16 mouse cellular contexts compared by ENCODE assay signal in the genomic region with DNA sequence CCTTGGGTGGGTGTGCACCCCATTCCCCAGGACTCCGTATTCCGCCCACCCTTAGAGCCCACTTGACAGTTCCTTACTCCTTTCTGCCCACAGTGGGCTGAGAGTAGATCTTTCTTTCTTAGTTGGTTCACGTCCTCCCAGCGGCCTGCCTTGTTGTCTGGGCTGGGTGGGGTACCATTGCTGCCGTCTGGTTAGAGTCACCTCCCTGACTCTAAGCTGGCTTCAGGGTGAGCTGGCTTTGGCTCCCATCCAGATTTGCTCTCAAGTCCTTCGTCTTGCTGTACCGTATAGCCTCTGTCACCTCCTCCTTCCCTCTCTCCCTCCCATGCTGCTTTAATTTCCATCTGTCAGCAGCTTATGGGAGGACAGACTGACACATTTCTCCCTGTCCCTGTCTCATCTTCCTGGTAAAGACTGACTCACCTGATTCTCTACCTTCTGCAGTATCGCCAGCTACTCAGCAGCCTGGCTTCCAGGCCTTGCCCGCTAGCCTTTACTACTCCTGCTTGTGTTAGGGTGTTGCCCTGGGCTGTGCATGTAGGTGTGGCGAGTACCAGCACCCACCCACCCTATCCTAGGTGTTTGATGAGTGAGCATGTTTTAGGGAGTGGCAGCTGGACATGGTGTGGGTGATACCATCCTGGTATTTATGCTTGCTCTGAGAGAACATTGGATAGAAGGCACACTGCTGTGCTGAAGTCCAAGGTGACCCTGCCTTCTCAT. TPM values are rescaled to one million over a fixed set of nuclear protein-coding genes. Genes with fewer than 3 reads are reported as not detected.
A peak's percentile ranks its signal among the peaks of the same experiment; 100 is the strongest.
DNase-seq lines count a peak whose midpoint lies in the region; ATAC-seq and TF ChIP-seq lines count a peak whose summit lies in the region.
"Had no signal": no experiment of that assay in that cellular context is flagged by ENCODE, and none has a peak within 500 bp of the region (broad histone marks: within the 10 kb centered on the region; RNA-seq: fewer than 3 reads in every experiment).

No protein-coding gene starts in this region.

- no peak for TF ChIP-seq EP300 in stomach, postnatal 0 days (optimal IDR thresholded peaks at IDR 0.05)

- no peak overlapping the region for H3K4me3 ChIP-seq in midbrain, embryonic 15.5 days
- H3K4me3 ChIP-seq in midbrain, embryonic 10.5 days = no peak overlapping the region
- H3K4me3 ChIP-seq in embryonic facial prominence, embryonic 15.5 days (replicated peaks) = no peak overlapping the region
- H3K4me3 ChIP-seq in stomach, postnatal 0 days (ENCODE audit: low read depth, low read length) = no peak overlapping the region
- H3K4me3 ChIP-seq: heart, adult 2 months; liver, embryonic 12.5 days; megakaryocyte, embryonic 14.5 days; myocyte had no signal

- H3K9me3 ChIP-seq in midbrain, embryonic 15.5 days = no peaks in the 10 kb centered on the region
- no peaks in the 10 kb centered on the region for H3K9me3 ChIP-seq in midbrain, embryonic 10.5 days (replicated peaks)
- H3K9me3 ChIP-seq in embryonic facial prominence, embryonic 15.5 days (replicated peaks) = no peaks in the 10 kb centered on the region
- H3K9me3 ChIP-seq in stomach, postnatal 0 days (ENCODE audit: control insufficient read depth, low read length) = no peaks in the 10 kb centered on the region
- H3K9me3 ChIP-seq: liver, embryonic 12.5 days; megakaryocyte, embryonic 14.5 days had no signal

- ATAC-seq in midbrain, embryonic 15.5 days (replicated peaks) = 0 out of 2 replicates have a peak, but pooled peaks have one; percentile 8
- no peak for ATAC-seq in embryonic facial prominence, embryonic 15.5 days (ENCODE audit: insufficient number of reproducible peaks, low FRiP score, low TSS enrichment, low read depth)
- peak; percentile 70 for ATAC-seq in stomach, postnatal 0 days (ENCODE audit: low FRiP score, low TSS enrichment)
- ATAC-seq: CD4-positive, CD25-positive, alpha-beta regulatory T cell, adult 4 months; forebrain, postnatal 0 days; liver, embryonic 12.5 days had no signal

- H3K4me2 ChIP-seq in midbrain, embryonic 15.5 days = no peak overlapping the region
- H3K4me2 ChIP-seq in embryonic facial prominence, embryonic 15.5 days (replicated peaks) = no peak overlapping the region
- H3K4me2 ChIP-seq in stomach, postnatal 0 days (replicated peaks; ENCODE audit: low read depth) = no peak overlapping the region
- H3K4me2 ChIP-seq: liver, embryonic 12.5 days had no signal

- 76% methylated on average over 10 of the region's 10 CpGs for WGBS in midbrain, embryonic 15.5 days
- WGBS in midbrain, embryonic 10.5 days = 88% methylated on average over 10 of the region's 10 CpGs
- WGBS in embryonic facial prominence, embryonic 15.5 days = 63% methylated on average over 10 of the region's 10 CpGs
- 45% methylated on average over 10 of the region's 10 CpGs for WGBS in stomach, postnatal 0 days

- no peak for TF ChIP-seq CTCF in stomach, postnatal 0 days (IDR thresholded peaks at IDR 0.05; ENCODE audit: low read depth)

- no peak overlapping the region for H3K9ac ChIP-seq in midbrain, embryonic 15.5 days
- H3K9ac ChIP-seq in embryonic facial prominence, embryonic 15.5 days = no peak overlapping the region
- no peak overlapping the region; the same call in 1 of the 2 replicates for H3K9ac ChIP-seq in stomach, postnatal 0 days (ENCODE audit: low read length)
- H3K9ac ChIP-seq: forebrain, postnatal 0 days; liver, embryonic 12.5 days had no signal

- H3K4me1 ChIP-seq in midbrain, embryonic 15.5 days = no peaks in the 10 kb centered on the region
- H3K4me1 ChIP-seq in midbrain, embryonic 10.5 days = no peaks in the 10 kb centered on the region
- H3K4me1 ChIP-seq in embryonic facial prominence, embryonic 15.5 days = peaks cover 14% of the 10 kb centered on the region
- H3K4me1 ChIP-seq in stomach, postnatal 0 days (replicated peaks; ENCODE audit: control insufficient read depth, insufficient read depth) = peaks cover 4% of the 10 kb centered on the region; the same call in 1 of the 2 replicates
- H3K4me1 ChIP-seq: megakaryocyte, embryonic 14.5 days had no signal

- H3K27ac ChIP-seq in midbrain, embryonic 15.5 days = no peak overlapping the region
- no peak overlapping the region for H3K27ac ChIP-seq in midbrain, embryonic 10.5 days (replicated peaks)
- 0 out of 2 replicates have a peak overlapping the region, but pooled peaks have one; percentile 8 for H3K27ac ChIP-seq in embryonic facial prominence, embryonic 15.5 days (replicated peaks)
- peak overlapping the region; percentile 70 for H3K27ac ChIP-seq in stomach, postnatal 0 days (replicated peaks)
- H3K27ac ChIP-seq: heart, adult 2 months; liver, embryonic 12.5 days had no signal

- peak; percentile 2 for DNase-seq in kidney, adult 11 months
- DNase-seq in kidney, postnatal 4 days = no peak
- DNase-seq in midbrain, embryonic 10.5 days (ENCODE audit: low spot score) = no peak
- DNase-seq in stomach, postnatal 0 days (ENCODE audit: low spot score) = peak; percentile 66
- DNase-seq in natural killer cell, adult 2 months (ENCODE audit: low spot score in 2 of 2) = no peak
- DNase-seq: cerebellum, postnatal 25 days; forebrain, postnatal 0 days; heart, adult 2 months; kidney, postnatal 36 days; thymus, postnatal 25 days had no signal

- H3K36me3 ChIP-seq in midbrain, embryonic 15.5 days (replicated peaks) = peaks cover 7% of the 10 kb centered on the region
- peaks cover 66% of the 10 kb centered on the region for H3K36me3 ChIP-seq in midbrain, embryonic 10.5 days
- peaks cover 60% of the 10 kb centered on the region for H3K36me3 ChIP-seq in embryonic facial prominence, embryonic 15.5 days
- H3K36me3 ChIP-seq in stomach, postnatal 0 days (ENCODE audit: control insufficient read depth, insufficient read depth, low read length) = peaks cover 30% of the 10 kb centered on the region

- no peaks in the 10 kb centered on the region for H3K27me3 ChIP-seq in midbrain, embryonic 15.5 days (replicated peaks)
- no peaks in the 10 kb centered on the region for H3K27me3 ChIP-seq in midbrain, embryonic 10.5 days (ENCODE audit: low read depth, poor library complexity, severe bottlenecking)
- no peaks in the 10 kb centered on the region for H3K27me3 ChIP-seq in embryonic facial prominence, embryonic 15.5 days
- no peaks in the 10 kb centered on the region for H3K27me3 ChIP-seq in stomach, postnatal 0 days (ENCODE audit: control insufficient read depth, insufficient read depth, low read length)
- H3K27me3 ChIP-seq: liver, embryonic 12.5 days had no signal

RNA-seq across cellular contexts. Expression of gene Tnks1bp1, which starts 20.2 kb away (rescaled TPM):
- polyA plus RNA-seq in midbrain, embryonic 15.5 days (2015; fragmentation: Nextera tagmentation; extraction: Ambion mirVana) = 24.3 and 25.3 TPM in 2 replicates
- 29.9 and 33.7 TPM in 2 replicates for polyA plus RNA-seq in midbrain, embryonic 10.5 days (2016; fragmentation: Nextera tagmentation; extraction: Ambion mirVana)
- polyA plus RNA-seq in embryonic facial prominence, embryonic 15.5 days (2015; fragmentation: Nextera tagmentation; extraction: Ambion mirVana) = 63.8 and 68.0 TPM in 2 replicates
- 32.9 and 34.0 TPM in 2 replicates for polyA plus RNA-seq in stomach, postnatal 0 days (2015; fragmentation: Nextera tagmentation; extraction: Ambion mirVana)

RNA-seq across cellular contexts. Expression of gene P2rx3, which starts 30.8 kb away (rescaled TPM):
- polyA plus RNA-seq in midbrain, embryonic 15.5 days (2015; fragmentation: Nextera tagmentation; extraction: Ambion mirVana) = 2.2 and 2.9 TPM in 2 replicates
- polyA plus RNA-seq in midbrain, embryonic 10.5 days (2016; fragmentation: Nextera tagmentation; extraction: Ambion mirVana) = 4.7 and 6.2 TPM in 2 replicates
- polyA plus RNA-seq in embryonic facial prominence, embryonic 15.5 days (2015; fragmentation: Nextera tagmentation; extraction: Ambion mirVana) = 1.2 and 1.7 TPM in 2 replicates
- 0.62 and 0.73 TPM in 2 replicates for polyA plus RNA-seq in stomach, postnatal 0 days (2015; fragmentation: Nextera tagmentation; extraction: Ambion mirVana)

RNA-seq across cellular contexts. Expression of gene Ssrp1, which starts 31.0 kb away (rescaled TPM):
- 180 and 191 TPM in 2 replicates for polyA plus RNA-seq in midbrain, embryonic 15.5 days (2015; fragmentation: Nextera tagmentation; extraction: Ambion mirVana)
- polyA plus RNA-seq in midbrain, embryonic 10.5 days (2016; fragmentation: Nextera tagmentation; extraction: Ambion mirVana) = 392 and 411 TPM in 2 replicates
- 236 and 250 TPM in 2 replicates for polyA plus RNA-seq in embryonic facial prominence, embryonic 15.5 days (2015; fragmentation: Nextera tagmentation; extraction: Ambion mirVana)
- 84.8 and 90.0 TPM in 2 replicates for polyA plus RNA-seq in stomach, postnatal 0 days (2015; fragmentation: Nextera tagmentation; extraction: Ambion mirVana)

Comparison
In these comparisons a context has a peak if more than half of its experiments do, and no peak if none do; other contexts are left out.
1. DNase-seq: peak in kidney, adult 11 months (single experiment) and stomach, postnatal 0 days (single experiment); none in kidney, postnatal 4 days (0 of 2), midbrain, embryonic 10.5 days (single experiment) and natural killer cell, adult 2 months (0 of 2).
2. H3K27ac ChIP-seq: peak in embryonic facial prominence, embryonic 15.5 days (single experiment) and stomach, postnatal 0 days (single experiment); none in midbrain, embryonic 15.5 days (single experiment) and midbrain, embryonic 10.5 days (single experiment).